Mouse (Mus musculus) right cerebral cortex, adult 2 months (tissue): ENCODE results near the gene Fcrl1.
"Not testable (repeated sequence)": the region's sequence is repeated elsewhere in the genome, so short reads cannot be mapped to it uniquely, and the experiment has no call there.

ENCODE experiments used
- DNase-seq, 2 experiments: peaks; one replicate each; pipeline ENCODE4 v3.0.0; 2021 to 2022; ENCODE audit warnings: low spot score in 2 of 2

Fcrl1 gene

GRCm38 (mm10) chr3:87376195-87377165 lies at the start of gene Fcrl1:
TSS of gene Fcrl1 (plus strand) at chr3:87376387.
- DNase-seq: no peak

- no peak for DNase-seq
These were observed 38.3 kb upstream of the Fcrl1 start for GRCm38 (mm10) chr3:87337899-87338298.

GRCm38 (mm10) chr3:87350992-87351391 lies 25.2 kb upstream of the Fcrl1 start:
- not testable (repeated sequence) for DNase-seq

GRCm38 (mm10) chr3:87357581-87357980 lies 18.6 kb upstream of the Fcrl1 start, which contains the start of gene Cd5l:
TSS of gene Cd5l (plus strand) at chr3:87357881.
- DNase-seq: no peak

GRCm38 (mm10) chr3:87359215-87359614 lies 17.0 kb upstream of the Fcrl1 start:
- no peak for DNase-seq

- DNase-seq: no peak
These were observed 15.7 kb upstream of the Fcrl1 start for GRCm38 (mm10) chr3:87360466-87360865.

GRCm38 (mm10) chr3:87365691-87366090 lies 10.5 kb upstream of the Fcrl1 start:
- DNase-seq: no peak

- no peak for DNase-seq
These were observed 8.7 kb upstream of the Fcrl1 start for GRCm38 (mm10) chr3:87367511-87367910.

- no peak for DNase-seq
These were observed 7.0 kb upstream of the Fcrl1 start for GRCm38 (mm10) chr3:87369181-87369580.

GRCm38 (mm10) chr3:87377228-87377627 lies 1.0 kb downstream of the Fcrl1 start:
- DNase-seq: no peak

GRCm38 (mm10) chr3:87377719-87378118 lies 1.5 kb downstream of the Fcrl1 start:
- no peak for DNase-seq

- DNase-seq: not testable (repeated sequence)
These were observed 3.6 kb downstream of the Fcrl1 start for GRCm38 (mm10) chr3:87379641-87380315.

- no peak for DNase-seq
These were observed 5.9 kb downstream of the Fcrl1 start for GRCm38 (mm10) chr3:87381806-87382712.

GRCm38 (mm10) chr3:87383308-87383707 lies 7.1 kb downstream of the Fcrl1 start:
- no peak for DNase-seq

- no peak for DNase-seq
These were observed 8.9 kb downstream of the Fcrl1 start for GRCm38 (mm10) chr3:87385105-87385504.

- no peak for DNase-seq
These were observed 14.7 kb downstream of the Fcrl1 start for GRCm38 (mm10) chr3:87390935-87391334.

GRCm38 (mm10) chr3:87398809-87399208 lies 22.6 kb downstream of the Fcrl1 start:
- no peak for DNase-seq

GRCm38 (mm10) chr3:87399906-87400305 lies 23.7 kb downstream of the Fcrl1 start:
- no peak for DNase-seq

- no peak for DNase-seq
These were observed 25.1 kb downstream of the Fcrl1 start for GRCm38 (mm10) chr3:87401321-87401720.

GRCm38 (mm10) chr3:87408171-87408570 lies 32.0 kb downstream of the Fcrl1 start:
- DNase-seq: no peak

GRCm38 (mm10) chr3:87409196-87409935 lies 33.2 kb downstream of the Fcrl1 start:
- DNase-seq: no peak
